Mouse (Mus musculus) stomach, postnatal 0 days (tissue): ENCODE measurements around the gene Dbp.

Experiments
- CTCF ChIP-seq: IDR thresholded peaks from 2 replicates; pipeline ENCODE4 v1.5.1; 2016; ENCODE audit warnings: antibody characterized with exemption, low read depth, mild to moderate bottlenecking, moderate library complexity
- EP300 ChIP-seq: optimal IDR thresholded peaks from 2 replicates; pipeline ENCODE3; 2016; ENCODE audit warnings: antibody characterized with exemption

GRCm38 (mm10) chr7:45741308-45741707, 36.4 kb downstream of the Dbp start:
- TF ChIP-seq CTCF (no peak), EP300 (no peak)
